Mouse (Mus musculus): ENCODE measurements around the gene Ripply3.

The Ripply3 gene

DNA sequence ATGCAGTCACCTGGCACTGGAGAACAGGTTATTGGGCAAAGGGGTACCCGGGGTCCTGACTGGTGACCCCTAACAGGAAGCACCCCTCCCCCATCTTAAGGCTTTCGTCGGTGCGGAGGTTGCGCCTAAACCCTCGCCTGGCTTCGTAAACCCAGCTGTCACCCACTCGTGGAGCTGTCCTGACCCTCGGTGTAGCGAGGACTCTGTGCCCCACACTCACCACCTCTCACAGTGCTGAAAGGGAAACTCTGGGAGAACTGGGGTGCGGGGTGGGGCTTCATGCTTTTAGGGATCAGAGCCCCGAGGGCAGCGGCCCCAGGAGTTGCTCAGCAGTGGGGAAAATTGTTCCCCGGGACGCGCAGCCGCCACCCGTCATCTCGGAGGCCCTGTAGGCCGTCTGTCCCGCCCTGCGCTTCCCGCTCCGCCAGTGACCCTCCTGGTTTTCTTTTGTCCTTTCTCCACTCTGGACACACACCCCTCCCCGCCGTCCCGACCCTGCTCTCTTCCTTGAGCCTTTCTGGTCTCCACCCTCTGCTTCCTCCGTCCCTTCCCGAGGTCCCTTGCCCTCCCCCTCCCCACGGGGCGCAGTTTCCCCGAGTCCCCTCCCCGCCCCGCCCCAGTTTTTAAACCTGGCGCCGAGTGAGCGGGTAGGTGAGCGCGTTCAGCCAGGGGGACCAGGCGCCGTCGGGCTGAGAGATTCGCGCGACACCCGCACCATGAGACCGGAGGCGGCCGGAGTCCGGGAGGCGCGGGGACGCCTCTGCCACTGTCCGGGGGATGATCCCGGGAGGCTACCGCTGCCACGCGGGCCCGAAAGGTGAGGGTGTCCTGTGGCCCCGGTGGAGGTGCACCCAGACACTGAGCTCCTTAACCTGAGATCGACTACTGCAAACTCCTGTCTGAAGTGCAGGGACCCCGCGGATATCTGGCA, at the start of gene Ripply3:
Ripply3 (plus strand) TSS at position 640 of the 931 bp plus-strand sequence.
- in situ Hi-C loops (cut with MboI, MseI): no loop called here

DNA sequence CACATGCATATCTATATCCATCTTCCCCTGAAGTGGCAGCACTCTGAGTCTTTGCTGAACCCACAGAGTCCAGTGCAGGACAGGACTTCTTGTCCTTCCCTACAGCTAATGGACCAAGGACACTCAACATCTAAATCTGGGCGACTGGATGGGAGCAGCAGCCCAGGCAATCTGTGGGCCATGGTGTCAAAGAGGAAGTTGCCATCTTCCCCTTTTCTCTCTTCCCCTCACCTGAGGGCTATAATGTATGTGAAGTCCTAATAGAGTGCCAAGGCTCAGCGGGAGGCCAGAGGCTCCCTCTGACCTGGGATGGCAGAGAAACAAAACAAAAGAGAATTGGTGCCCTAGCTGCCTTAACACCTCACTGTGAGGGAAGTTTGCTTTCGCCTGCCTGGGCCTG, 44.2 kb upstream of the Ripply3 start:
- in situ Hi-C loops (cut with MboI, MseI): no loop called here

DNA sequence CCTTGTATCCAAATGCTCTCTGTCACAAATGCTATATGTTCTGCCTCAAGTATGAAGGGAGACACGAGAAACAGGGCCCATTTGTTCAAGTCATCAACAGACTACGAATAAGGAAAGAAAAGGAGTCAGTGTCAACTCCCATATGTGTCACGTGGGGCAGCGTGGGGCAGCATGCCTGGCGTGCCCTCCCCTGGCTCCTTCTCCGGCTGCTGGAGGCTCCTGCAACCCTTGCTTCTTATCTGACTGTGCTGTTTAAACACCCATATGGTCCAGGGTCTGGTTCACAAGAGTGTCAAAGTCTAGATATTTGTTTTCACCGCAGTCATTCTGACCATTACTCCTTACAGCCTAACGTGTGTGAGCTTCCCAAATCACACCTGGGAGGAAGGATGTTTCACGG, 40.4 kb upstream of the Ripply3 start:
- in situ Hi-C loops (cut with MboI, MseI): no loop called here

DNA sequence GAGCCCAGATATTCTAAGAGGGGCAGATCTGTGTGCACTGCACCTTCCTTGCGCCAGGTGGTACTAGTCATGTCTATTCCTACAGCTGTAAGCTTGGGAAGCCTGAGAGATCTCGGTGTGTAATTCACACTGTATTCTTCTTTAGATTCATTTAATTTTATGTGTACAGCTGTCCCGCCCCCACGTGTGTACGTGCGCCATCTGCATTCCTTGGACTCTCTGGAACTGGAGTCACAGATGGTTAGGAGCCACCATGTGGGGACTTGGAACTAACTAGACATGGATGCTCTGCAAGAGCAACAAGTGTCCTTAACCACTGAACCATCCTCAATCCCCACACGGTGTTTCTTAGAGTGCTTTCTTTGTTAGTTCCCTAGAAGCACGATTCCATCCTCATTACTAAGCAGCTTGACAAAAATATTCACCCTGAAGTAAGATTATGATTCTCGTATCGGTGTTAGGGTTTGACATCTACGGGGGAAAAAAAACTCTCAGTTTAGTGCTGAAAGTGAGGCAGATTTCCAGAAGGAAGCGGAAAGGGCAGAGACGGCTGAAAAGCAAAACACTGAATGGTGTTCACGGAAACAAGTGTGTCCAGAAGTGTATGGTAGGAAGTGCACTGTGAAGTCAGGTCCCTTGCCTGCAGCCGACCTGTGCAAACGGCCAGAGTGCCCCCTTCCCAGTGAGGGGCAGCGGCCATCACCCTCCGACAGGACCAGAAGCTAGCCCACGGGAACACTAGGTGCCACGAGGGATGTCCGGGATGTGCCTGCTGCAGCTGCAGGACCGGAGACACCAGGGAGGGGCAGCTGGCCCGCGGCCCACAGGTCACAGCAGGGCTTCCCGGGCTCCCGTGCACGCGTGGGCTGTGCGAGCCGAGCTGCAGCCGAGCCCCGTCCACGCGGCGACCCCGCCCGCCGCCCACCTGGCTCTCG, 38.8 kb upstream of the Ripply3 start:
- in situ Hi-C loops (cut with MboI, MseI): no loop called here

DNA sequence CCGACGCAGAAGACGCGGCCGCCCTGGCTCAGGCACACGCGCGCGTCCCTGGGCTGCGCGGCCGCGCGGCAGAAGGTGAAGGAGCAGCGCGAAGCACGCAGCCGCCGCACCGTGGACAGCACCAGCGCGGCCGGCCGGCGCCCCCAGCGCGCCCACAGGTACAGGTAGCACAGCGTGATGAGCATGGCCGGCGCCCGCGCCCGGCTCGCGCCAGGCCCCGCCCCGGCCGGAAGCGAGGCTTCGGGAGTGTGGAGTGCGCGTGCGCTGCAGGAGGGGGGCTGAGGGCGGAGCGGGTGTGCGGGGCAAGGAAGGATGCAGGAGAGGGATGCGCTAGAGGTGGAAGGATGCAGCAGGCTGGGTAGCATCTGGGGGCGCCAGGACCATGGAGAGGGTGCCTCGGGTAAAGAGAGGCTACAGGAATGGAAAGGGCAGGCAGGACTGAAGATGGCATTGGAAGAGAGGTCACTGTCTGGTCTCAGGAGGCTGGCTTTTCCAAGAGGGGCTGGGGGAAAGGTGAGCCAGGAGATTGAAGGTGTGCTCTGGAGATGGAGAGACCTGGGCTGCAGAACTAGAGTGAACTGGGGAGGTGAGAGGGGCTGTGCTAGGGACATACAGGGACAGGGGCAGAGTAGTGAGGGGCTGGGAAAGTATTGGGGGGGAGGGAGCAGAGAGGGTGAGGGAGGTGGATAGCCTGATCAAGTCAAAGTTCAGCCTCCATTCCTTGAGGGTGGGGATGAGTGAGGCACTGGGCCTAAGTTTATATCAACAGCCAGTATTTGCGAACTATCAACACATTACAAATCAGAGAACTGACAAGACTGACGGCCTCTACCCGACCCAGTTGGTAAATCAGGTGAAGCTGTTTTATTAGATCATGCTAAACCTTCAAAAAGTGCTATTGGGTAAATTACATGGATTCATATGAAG, 37.9 kb upstream of the Ripply3 start:
- in situ Hi-C loops (cut with MboI, MseI): no loop called here

DNA sequence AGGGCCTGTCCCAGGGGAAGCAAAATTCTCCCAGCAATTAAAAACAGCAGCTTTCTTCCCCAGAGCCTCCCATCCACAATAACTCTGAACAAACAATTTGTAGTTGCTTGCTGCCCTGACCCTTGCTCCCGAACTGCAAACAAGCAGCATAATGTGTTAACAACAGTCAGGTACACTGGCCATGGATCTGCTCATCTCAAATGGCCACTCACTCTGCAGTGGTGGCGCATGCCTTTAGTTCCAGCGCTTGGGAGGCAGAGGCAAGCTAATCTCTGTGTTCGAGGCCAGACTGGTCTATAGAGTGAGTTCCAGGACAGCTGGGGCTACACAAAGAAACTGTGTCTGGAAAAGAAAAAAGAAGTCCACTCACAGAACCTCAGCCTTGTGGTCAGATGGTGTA, 37.1 kb upstream of the Ripply3 start:
- in situ Hi-C loops (cut with MboI, MseI): no loop called here

DNA sequence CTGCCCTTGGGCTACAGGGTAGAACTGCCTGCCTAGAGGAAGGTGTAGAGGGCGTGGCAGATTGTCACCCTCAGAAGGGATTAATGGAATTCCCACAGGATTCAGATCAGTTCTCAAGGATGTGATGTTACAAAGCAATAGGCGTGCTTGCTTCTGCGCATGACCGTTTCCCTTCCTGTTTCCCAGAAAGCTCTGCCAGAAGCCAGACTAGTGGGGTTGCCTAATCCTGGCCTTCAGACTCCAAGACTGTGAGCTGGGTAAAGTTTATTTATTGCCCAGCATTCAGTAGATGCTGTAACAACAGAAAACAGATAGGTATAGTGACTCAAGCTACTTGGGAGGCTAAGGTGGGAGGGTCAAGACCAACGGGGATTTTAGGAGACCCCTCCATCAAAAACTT, 30.1 kb upstream of the Ripply3 start:
- in situ Hi-C loops (cut with MboI, MseI): no loop called here

DNA sequence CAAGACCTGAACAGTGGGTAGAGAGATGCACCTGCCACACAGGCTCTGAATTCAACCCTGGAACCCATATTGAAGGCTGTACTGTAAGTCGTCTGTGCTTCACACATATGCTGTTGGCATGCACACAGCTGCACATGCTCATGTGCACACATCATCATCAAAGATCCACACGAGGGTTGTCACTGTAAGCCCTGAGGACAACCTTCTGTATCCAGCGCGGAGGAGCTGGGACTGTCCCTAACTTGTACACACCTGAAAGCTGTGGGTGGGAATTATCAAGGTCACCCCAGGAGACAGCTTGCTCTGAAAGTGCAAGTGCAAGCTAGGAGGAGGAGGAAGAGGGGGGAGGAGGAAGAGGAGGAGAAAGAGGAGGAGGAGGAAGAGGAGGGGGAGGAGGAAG, 29.0 kb upstream of the Ripply3 start:
- in situ Hi-C loops (cut with MboI, MseI): no loop called here

DNA sequence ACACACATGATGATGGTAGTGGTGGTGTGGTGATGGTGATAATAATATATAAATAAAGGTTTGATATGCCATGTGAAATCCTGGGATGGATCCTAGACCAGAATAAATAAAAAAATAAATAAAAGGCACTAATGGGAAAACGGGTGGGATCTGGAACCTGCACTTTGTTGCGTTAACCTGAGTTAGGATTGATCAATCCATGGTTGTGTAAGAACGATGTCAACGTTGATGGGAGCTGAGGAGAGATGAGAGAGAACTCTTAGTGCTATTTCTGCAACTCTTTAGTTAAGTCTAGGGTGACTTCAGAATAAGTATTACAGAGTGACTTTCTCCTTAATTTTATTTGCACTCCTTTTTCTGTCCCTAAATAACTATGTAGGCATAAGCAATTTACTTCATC, 27.0 kb upstream of the Ripply3 start:
- in situ Hi-C loops (cut with MboI, MseI): loop anchor here (10.0 kb wide), 1 partner anchor 324 kb away; no protein-coding TSS in a partner anchor

DNA sequence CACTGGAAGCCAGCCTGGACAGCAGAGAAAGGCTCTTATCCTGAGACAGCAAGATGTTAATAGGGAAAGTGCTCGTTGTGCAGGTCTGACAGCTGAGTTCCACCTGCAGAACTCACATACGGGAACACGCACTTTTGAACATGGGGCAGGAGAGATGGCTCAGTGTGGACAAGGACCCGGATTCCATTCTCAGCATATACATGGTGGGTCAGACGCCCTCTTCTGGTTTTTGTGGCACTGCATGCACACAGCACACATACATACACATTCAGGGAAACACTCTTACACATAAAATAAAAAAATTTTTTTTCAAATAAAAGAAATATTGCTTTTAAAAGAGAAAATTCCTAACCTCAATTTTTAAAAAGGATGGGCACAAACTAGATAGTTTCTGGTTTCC, 26.5 kb upstream of the Ripply3 start:
- in situ Hi-C loops (cut with MboI, MseI): loop anchor here (10.0 kb wide), 1 partner anchor 323 kb away; no protein-coding TSS in a partner anchor

DNA sequence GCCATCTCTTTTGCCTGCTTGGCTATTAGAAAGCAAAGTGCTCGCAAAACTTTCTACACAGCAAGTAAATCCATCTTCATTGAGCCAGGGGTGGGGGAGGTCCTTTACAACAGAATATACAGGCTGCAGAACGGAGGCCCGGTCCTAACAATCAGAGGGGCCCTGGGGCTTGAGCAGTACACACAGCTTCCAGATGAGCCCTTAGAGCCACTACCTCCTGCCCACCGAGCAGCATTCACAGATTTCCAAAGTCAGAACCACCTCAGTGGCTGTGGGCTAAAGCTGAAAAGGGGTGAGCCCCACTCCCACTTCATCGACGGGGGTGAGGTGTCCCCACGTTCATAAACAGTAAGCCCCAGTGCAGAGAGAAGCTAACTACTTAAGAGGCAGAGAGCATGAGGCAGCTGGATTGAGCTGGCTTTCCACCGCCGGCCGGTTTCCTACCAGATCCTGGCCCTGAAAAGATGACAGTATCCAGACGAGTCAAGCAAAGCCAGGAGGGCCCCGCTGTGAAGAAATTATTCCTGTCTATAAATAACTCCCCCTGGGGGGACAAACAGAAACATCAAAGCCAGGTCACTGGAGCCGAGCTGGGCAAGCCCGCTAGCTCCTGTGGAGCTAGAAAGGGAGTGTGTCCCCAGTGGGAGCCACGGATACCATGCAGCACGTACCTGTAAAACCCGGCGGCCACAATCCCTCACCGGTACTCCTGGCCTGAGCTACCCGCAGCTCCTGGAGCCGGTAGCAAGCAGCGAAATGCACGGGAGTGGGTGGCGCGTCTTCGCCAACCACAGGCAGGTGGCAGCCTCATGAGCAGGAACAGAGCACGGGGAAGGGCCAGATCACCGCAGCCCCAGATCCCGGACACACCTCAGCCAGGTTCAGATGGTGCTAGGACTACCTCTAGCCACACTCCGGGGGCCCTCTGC, 25.7 kb upstream of the Ripply3 start:
- in situ Hi-C loops (cut with MboI, MseI): loop anchor here (10.0 kb wide), 1 partner anchor 322 kb away; no protein-coding TSS in a partner anchor

DNA sequence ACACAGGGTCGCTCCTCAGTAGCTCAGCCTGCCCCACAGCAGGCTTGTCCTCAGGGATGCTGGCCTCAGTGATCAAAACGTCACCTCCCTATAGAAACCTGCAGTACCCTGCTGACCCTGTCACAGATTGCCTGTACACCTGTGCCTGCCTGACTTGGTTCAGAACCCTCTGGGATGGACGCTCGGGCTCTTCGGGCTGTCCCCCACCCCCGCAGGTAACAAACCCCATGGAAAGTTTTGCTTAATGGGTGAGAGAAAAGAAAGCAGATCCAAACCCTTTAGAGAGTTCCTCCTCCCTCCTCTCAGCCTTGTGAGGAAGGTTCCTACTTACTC, 25.1 kb upstream of the Ripply3 start:
- in situ Hi-C loops (cut with MboI, MseI): loop anchor here (10.0 kb wide), 1 partner anchor 322 kb away; no protein-coding TSS in a partner anchor

DNA sequence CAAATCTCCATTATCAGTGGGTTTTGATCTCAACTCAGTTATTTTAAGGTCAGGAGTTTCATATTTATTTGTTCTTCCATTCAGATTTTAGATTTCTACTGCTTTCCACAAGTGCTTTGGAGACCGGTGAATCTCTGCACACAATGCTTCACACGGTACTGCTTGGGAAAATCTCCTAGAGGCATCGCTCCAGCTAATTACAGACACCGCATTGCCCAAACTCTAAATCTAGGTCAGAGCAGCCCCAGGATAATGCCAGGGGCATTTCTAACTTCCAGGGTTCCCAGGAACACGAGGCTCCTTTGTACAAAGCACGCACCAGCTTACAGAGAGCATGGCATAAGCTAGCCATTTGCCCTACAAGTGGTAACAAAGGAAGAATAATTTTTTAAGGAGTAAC, 20.7 kb upstream of the Ripply3 start:
- in situ Hi-C loops (cut with MboI, MseI): loop anchor here (10.0 kb wide), 1 partner anchor 317 kb away; no protein-coding TSS in a partner anchor

DNA sequence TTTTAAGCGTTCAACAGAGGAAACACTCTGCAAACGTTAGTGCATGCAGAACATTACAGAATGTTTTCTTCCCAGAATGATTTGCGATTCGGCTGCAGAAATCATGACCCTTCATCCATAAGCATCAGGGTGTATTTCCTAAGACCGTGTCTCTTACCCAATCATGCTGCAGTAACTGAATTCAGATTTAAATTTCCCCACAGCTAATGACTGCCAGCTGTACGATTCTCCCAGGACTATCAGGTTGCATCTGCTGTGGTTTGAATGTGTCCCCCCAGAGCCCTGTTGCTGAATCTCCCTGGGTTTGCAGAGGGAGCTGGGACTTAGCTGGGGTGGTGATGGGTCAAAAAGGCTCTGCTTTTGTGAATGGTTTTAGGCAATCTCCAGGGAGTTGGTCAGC, 20.3 kb upstream of the Ripply3 start:
- in situ Hi-C loops (cut with MboI, MseI): loop anchor here (10.0 kb wide), 1 partner anchor 317 kb away; no protein-coding TSS in a partner anchor

DNA sequence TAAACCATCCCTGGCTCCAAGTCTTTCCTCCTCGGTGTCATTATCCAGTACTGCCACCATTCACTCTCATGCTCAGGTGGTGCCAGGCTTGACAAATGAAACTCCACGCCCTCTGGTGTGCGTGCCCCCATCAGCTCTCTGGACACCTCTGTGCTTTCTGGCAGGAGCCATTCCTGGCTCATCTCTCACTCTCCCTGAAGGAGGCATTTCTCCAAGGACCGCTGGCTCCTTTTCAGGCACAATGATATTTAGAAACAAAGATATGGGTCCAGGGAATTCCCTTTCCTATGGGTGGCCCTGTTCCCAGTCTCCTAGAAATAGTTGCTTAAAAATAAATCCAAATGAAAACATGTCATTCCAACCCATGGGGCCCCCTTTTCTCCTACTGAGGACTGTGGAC, 19.2 kb upstream of the Ripply3 start:
- in situ Hi-C loops (cut with MboI, MseI): loop anchor here (10.0 kb wide), 1 partner anchor 316 kb away; no protein-coding TSS in a partner anchor

DNA sequence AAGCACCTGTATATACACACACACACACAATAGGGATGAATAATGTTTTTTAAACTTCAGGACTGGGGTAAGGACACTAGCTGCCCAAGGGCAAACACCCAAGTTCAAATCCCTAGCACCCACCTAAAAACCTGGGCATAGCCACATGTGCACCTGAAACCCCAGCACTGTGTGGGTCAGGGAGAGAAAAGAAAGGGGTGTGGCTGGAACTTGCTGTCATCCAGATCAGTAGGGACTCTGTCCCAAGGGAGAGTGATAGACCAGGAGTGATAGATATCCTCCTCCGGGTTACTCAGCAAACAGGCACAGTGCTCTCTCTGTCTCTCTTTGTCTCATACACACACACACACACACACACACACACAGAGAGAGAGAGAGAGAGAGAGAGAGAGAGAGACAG, 16.8 kb upstream of the Ripply3 start:
- in situ Hi-C loops (cut with MboI, MseI): no loop called here

DNA sequence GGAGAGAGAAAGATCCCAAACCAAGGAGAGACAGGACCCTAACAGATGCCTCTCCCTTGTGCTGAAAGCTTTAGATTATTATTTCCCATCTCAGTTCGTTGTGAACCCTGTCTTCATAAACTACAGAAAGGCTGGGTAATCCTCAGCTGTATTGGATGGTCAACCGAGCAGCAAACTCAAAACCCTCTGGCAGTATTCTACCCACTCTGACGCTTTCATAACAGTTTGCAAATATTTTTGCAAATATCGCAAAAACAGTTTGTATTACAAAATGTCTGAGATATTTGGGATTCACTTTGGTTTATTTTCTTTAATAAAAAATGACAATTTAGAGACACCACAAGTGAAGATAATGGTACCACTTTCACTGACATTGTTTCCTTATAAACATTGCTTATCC, 16.3 kb upstream of the Ripply3 start:
- in situ Hi-C loops (cut with MboI, MseI): no loop called here

DNA sequence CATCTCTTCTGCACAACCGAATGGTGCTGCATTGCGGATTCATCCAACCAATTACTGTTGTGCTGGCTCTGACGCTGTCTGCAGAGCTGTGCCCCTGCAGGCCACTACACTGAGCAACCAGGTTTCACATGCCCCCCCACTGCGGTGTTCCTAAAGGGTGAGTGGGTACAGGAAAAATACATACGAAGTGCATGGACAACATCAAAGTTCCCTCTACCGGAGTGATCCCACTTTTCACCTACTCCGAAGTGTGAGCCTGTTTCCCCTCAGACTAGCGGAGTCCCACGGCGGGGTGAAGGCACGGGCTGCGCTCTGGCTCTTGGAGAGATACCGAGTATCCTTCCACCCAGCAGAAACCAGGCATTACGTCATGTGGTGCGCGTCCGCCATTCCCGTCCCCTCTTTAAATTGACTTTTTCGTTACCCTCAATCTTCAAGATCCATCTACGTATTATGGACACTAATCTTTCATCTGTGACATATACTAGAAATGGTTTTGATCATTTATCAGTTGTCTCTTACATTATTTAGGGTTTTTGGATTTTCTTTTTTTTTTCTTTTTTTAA, 15.5 kb upstream of the Ripply3 start:
- in situ Hi-C loops (cut with MboI, MseI): no loop called here

DNA sequence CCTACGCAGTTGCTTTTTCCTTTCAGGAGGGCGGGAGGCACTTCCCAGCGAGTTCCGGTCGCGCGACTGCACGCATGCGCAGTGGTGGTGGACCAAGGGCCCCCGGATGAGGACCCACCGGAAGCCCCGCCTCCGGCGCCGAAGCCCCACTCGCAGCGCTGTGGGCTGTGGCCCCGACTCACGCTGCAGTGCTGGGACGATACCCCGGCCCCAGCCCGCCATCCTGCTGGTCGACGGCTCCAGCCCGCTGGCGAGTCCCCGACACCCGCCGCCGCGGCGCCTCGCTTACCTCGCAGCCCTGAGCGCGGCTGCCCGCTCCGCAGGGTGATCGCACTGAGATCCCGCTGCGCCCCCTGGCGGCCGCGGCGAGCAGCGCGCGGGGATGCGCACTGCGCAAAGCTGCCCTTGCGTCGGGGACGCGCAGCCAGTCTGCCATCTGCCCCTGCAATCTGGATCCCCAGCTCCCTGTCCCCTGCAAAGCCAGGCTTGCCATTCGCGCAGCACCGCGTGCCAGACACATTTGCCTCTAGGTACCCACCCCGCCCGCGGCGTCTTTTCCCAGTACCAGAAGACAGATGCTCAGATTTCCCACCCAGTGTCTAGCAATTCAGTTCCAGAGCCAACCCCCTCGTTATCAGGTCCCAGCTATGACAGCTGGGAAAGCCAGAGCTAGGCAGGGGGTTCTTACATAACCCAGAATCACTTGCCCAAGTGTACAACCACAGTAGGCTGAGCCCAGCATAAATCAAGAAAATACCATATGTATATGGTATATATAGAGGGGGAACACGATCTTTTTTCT, 14.8 kb upstream of the Ripply3 start, which contains the start of gene Hlcs:
Hlcs (minus strand) TSS at position 343 of the 802 bp plus-strand sequence.
- in situ Hi-C loops (cut with MboI, MseI): no loop called here
